Mouse (Mus musculus): ENCODE data around the gene Gdf11. TPM values are rescaled to one million over a fixed set of nuclear protein-coding genes. Genes with fewer than 3 reads are reported as not detected.

The Gdf11 gene
- polyA plus RNA-seq, 1 experiment = 0.82 TPM

DNA sequence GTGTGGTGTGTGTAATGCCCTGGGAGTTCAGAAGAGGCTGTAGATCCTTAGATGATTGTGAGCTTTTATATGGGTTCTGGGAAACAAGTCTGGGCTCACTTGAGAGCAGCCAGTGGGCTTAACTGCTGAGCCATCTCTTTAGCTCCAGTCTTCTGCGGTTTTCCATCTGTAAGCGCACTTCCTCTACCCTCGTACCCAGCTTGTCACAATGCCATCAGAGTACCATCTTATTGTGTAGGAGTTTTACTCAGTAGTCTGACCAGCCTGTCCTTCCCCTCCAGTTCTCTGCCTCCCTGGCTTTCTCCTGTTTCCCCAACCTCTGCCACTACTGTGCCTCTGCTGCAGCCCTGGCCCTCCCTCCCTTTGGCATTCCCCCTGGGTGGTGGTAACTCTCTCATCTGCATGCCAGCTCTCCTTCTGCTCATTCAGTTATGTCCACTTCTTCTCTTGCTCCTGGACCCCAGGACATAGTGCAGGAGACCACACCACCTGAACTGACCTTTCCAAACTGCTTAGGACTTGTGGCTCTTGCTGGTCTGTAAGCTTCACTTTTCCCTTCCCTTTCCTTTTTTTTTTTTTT is 11.0 kb upstream of the Gdf11 start:
- Histone ChIP-seq H3K27me3 (ENCODE audit: control insufficient read depth, insufficient read depth, low read length) (no peaks in the 10 kb centered on the region), H3K27ac (ENCODE audit: insufficient read depth, low read depth, low read length) (no peak overlapping the region), H3K36me3 (ENCODE audit: control insufficient read depth, insufficient read depth, low read length) (no peaks in the 10 kb centered on the region), H3K4me3 (ENCODE audit: low read depth, low read length) (no peak overlapping the region), H3K4me1 (ENCODE audit: control insufficient read depth, insufficient read depth, insufficient read length, low read length) (peaks cover 4% of the 10 kb centered on the region; the same call in 1 of the 2 replicates)
- 84% methylated on average over 3 of the region's 3 CpGs for WGBS
- TF ChIP-seq CTCF (IDR thresholded peaks at IDR 0.05; ENCODE audit: extremely low read depth, insufficient read length, insufficient replicate concordance, low read depth, low read length) = no peak
- TF ChIP-seq POLR2A (IDR thresholded peaks at IDR 0.05; ENCODE audit: low read depth, low read length) = no peak

- Histone ChIP-seq H3K27ac (ENCODE audit: insufficient read depth, low read depth, low read length) (no peak overlapping the region), H3K4me3 (ENCODE audit: low read depth, low read length) (no peak overlapping the region), H3K27me3 (ENCODE audit: control insufficient read depth, insufficient read depth, low read length) (0 out of 2 replicates have a peak, but pooled peaks cover 7% of the 10 kb centered on the region), H3K4me1 (ENCODE audit: control insufficient read depth, insufficient read depth, insufficient read length, low read length) (peaks cover 4% of the 10 kb centered on the region; the same call in 1 of the 2 replicates), H3K36me3 (ENCODE audit: control insufficient read depth, insufficient read depth, low read length) (no peaks in the 10 kb centered on the region)
- WGBS = 91% methylated on average over 1 of the region's 1 CpGs
- TF ChIP-seq CTCF (IDR thresholded peaks at IDR 0.05; ENCODE audit: extremely low read depth, insufficient read length, insufficient replicate concordance, low read depth, low read length) (no peak), POLR2A (IDR thresholded peaks at IDR 0.05; ENCODE audit: low read depth, low read length) (no peak)
Observed at GRCm38 (mm10) chr10:128901409-128901808, 9.9 kb upstream of the Gdf11 start.

- Histone ChIP-seq H3K27me3 (ENCODE audit: control insufficient read depth, insufficient read depth, low read length) (peaks cover 7% of the 10 kb centered on the region; the same call in 1 of the 2 replicates), H3K36me3 (ENCODE audit: control insufficient read depth, insufficient read depth, low read length) (no peaks in the 10 kb centered on the region), H3K27ac (ENCODE audit: insufficient read depth, low read depth, low read length) (no peak within 1 kb of the TSS), H3K4me1 (ENCODE audit: control insufficient read depth, insufficient read depth, insufficient read length, low read length) (peaks cover 4% of the 10 kb centered on the region; the same call in 1 of the 2 replicates), H3K4me3 (ENCODE audit: low read depth, low read length) (no peak within 1 kb of the TSS)
- TF ChIP-seq POLR2A (IDR thresholded peaks at IDR 0.05; ENCODE audit: low read depth, low read length) (no peak), CTCF (IDR thresholded peaks at IDR 0.05; ENCODE audit: extremely low read depth, insufficient read length, insufficient replicate concordance, low read depth, low read length) (no peak)
- 65% methylated on average over 3 of the region's 3 CpGs for WGBS
Observed at GRCm38 (mm10) chr10:128900698-128901097, 9.2 kb upstream of the Gdf11 start, which contains the start of gene Cd63. TSS of gene Cd63 (plus strand) at chr10:128900989.

- Histone ChIP-seq H3K36me3 (ENCODE audit: control insufficient read depth, insufficient read depth, low read length) (no peaks in the 10 kb centered on the region), H3K4me3 (ENCODE audit: low read depth, low read length) (no peak overlapping the region), H3K27ac (ENCODE audit: insufficient read depth, low read depth, low read length) (no peak overlapping the region), H3K4me1 (ENCODE audit: control insufficient read depth, insufficient read depth, insufficient read length, low read length) (peaks cover 4% of the 10 kb centered on the region; the same call in 1 of the 2 replicates), H3K27me3 (ENCODE audit: control insufficient read depth, insufficient read depth, low read length) (peaks cover 7% of the 10 kb centered on the region; the same call in 1 of the 2 replicates)
- WGBS = 82% methylated on average over 6 of the region's 6 CpGs
- TF ChIP-seq POLR2A (IDR thresholded peaks at IDR 0.05; ENCODE audit: low read depth, low read length) = no peak
- TF ChIP-seq CTCF (IDR thresholded peaks at IDR 0.05; ENCODE audit: extremely low read depth, insufficient read length, insufficient replicate concordance, low read depth, low read length) = no peak
Observed at GRCm38 (mm10) chr10:128899759-128900490, 8.4 kb upstream of the Gdf11 start.

DNA sequence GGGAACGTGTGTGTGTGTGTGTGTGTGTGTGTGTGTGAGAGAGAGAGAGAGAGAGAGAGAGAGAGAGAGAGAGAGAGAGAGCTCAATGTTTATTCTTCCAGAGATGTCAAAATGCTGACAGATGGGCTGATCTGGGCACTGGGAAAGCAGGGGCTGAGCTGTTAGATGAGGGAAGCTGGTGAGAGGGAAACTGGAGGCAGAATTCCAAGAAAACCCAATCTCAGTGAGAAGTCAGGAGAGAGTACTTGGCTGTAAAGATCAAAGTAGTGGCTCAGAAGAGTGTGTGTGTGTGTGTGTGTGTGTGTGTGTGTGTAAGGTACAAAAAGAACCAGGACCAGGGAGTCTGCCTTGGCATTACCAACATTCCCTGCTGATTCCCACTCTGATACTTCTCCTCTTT is 6.0 kb upstream of the Gdf11 start:
- Histone ChIP-seq H3K27me3 (ENCODE audit: control insufficient read depth, insufficient read depth, low read length) (peaks cover 7% of the 10 kb centered on the region; the same call in 1 of the 2 replicates), H3K4me1 (ENCODE audit: control insufficient read depth, insufficient read depth, insufficient read length, low read length) (no peaks in the 10 kb centered on the region), H3K4me3 (ENCODE audit: low read depth, low read length) (no peak overlapping the region), H3K27ac (ENCODE audit: insufficient read depth, low read depth, low read length) (no peak overlapping the region), H3K36me3 (ENCODE audit: control insufficient read depth, insufficient read depth, low read length) (no peaks in the 10 kb centered on the region)
- TF ChIP-seq CTCF (IDR thresholded peaks at IDR 0.05; ENCODE audit: extremely low read depth, insufficient read length, insufficient replicate concordance, low read depth, low read length) = no peak
- WGBS = 27% methylated on average over 1 of the region's 1 CpGs

DNA sequence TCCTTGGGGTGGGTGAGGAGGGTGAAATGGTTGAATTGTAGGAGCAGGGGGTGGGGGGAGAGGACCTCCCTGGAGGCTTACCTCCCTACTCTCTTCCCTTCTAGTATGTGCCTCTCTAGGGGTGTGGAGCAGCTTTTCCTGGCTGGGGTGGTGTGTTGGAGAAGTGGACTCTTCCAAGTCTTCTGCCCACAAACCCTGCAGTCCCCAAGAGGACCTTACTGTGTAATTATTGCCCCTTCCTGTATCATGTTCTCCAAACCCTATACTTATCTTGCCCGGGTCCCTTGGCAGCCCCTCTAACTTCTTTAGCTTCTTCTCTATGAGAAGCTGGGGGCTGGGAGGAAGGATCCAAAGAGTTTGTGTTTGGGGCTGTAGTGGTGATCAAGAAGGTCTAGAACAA is 5.3 kb upstream of the Gdf11 start:
- WGBS = 31% methylated on average over 1 of the region's 1 CpGs
- H3K27me3 ChIP-seq (ENCODE audit: control insufficient read depth, insufficient read depth, low read length) = peaks cover 12% of the 10 kb centered on the region
- no peak overlapping the region for H3K27ac ChIP-seq (ENCODE audit: insufficient read depth, low read depth, low read length)
- H3K36me3 ChIP-seq (ENCODE audit: control insufficient read depth, insufficient read depth, low read length) = no peaks in the 10 kb centered on the region
- H3K4me3 ChIP-seq (ENCODE audit: low read depth, low read length) = no peak overlapping the region
- H3K4me1 ChIP-seq (ENCODE audit: control insufficient read depth, insufficient read depth, insufficient read length, low read length) = no peaks in the 10 kb centered on the region
- no peak for TF ChIP-seq CTCF (IDR thresholded peaks at IDR 0.05; ENCODE audit: extremely low read depth, insufficient read length, insufficient replicate concordance, low read depth, low read length)
- TF ChIP-seq POLR2A (IDR thresholded peaks at IDR 0.05; ENCODE audit: low read depth, low read length) = no peak

- 25% methylated on average over 17 of the region's 17 CpGs for WGBS
- TF ChIP-seq POLR2A (IDR thresholded peaks at IDR 0.05; ENCODE audit: low read depth, low read length) = no peak
- no peak for TF ChIP-seq CTCF (IDR thresholded peaks at IDR 0.05; ENCODE audit: extremely low read depth, insufficient read length, insufficient replicate concordance, low read depth, low read length)
- H3K27ac ChIP-seq (ENCODE audit: insufficient read depth, low read depth, low read length) = no peak overlapping the region
- H3K27me3 ChIP-seq (ENCODE audit: control insufficient read depth, insufficient read depth, low read length) = peaks cover 15% of the 10 kb centered on the region
- no peak overlapping the region for H3K4me3 ChIP-seq (ENCODE audit: low read depth, low read length)
- H3K36me3 ChIP-seq (ENCODE audit: control insufficient read depth, insufficient read depth, low read length) = no peaks in the 10 kb centered on the region
- H3K4me1 ChIP-seq (ENCODE audit: control insufficient read depth, insufficient read depth, insufficient read length, low read length) = peaks cover under 1% of the 10 kb centered on the region
Observed at GRCm38 (mm10) chr10:128895952-128896693, 4.6 kb upstream of the Gdf11 start.
